Mouse (Mus musculus) limb, embryonic 11.5 days (tissue): ENCODE data around the gene Mybpc1. TPM values are rescaled to one million over a fixed set of nuclear protein-coding genes. Genes with fewer than 3 reads are reported as not detected.

Source experiments
- ATAC-seq: fragments of 200-750 bp; cut with Nextera tagmentation; 2 replicates; pipeline ENCODE4 v1.8.0; 2017; ENCODE audit warnings: low read depth; ENCODE audit not compliant: insufficient number of reproducible peaks, low FRiP score, low TSS enrichment
- DNase-seq: peaks from one replicate; pipeline ENCODE4 v3.0.0-alpha.2; 2015; ENCODE audit warnings: low spot score
- H3K27ac ChIP-seq: fragments of 300-500 bp; sonication (generic); replicated peaks from 2 replicates; pipeline ENCODE4 v1.5.1; 2014; ENCODE audit warnings: low read depth, mild to moderate bottlenecking, low read length
- H3K27me3 ChIP-seq: fragments of 300-500 bp; sonication (generic); 2 replicates; pipeline ENCODE4 v1.6.1; 2014; ENCODE audit warnings: mild to moderate bottlenecking, low read length, mixed read lengths; ENCODE audit not compliant: control insufficient read depth, insufficient read depth
- H3K36me3 ChIP-seq: fragments of 300-500 bp; sonication (generic); 2 replicates; pipeline ENCODE4 v1.6.1; 2014; ENCODE audit warnings: mild to moderate bottlenecking, low read length, moderate library complexity, mixed read lengths; ENCODE audit not compliant: control insufficient read depth, insufficient read depth
- H3K4me1 ChIP-seq: fragments of 300-500 bp; sonication (generic); 2 replicates; pipeline ENCODE4 v1.6.1; 2014; ENCODE audit warnings: low read length, mixed read lengths; ENCODE audit not compliant: control insufficient read depth, insufficient read depth
- H3K4me2 ChIP-seq: fragments of 300-500 bp; sonication (generic); 2 replicates; pipeline ENCODE4 v1.6.1; 2014; ENCODE audit warnings: low read depth, mild to moderate bottlenecking, moderate library complexity; ENCODE audit not compliant: severe bottlenecking
- H3K4me3 ChIP-seq: fragments of 300-500 bp; sonication (generic); 2 replicates; pipeline ENCODE4 v1.5.1; 2014; ENCODE audit warnings: low read depth, low read length
- H3K9ac ChIP-seq: fragments of 300-500 bp; sonication (generic); 2 replicates; pipeline ENCODE4 v1.6.1; 2014; ENCODE audit warnings: mild to moderate bottlenecking, low read length
- H3K9me3 ChIP-seq: fragments of 300-500 bp; sonication (generic); 2 replicates; pipeline ENCODE4 v1.6.1; 2016; ENCODE audit warnings: low read length; ENCODE audit not compliant: control insufficient read depth
- WGBS: fragments of 180-500 bp; shearing (Covaris S2); extraction: QIAGEN DNeasy Blood & Tissue Kit; methylation state at CpG from one replicate; pipeline ENCODE4 v1.1.7; 2014; 5-methylcytosine and 5-hydroxymethylcytosine counted together
- polyA plus RNA-seq: library from polyadenylated mRNA; unstranded; fragments of >200 nt; fragmentation: Nextera tagmentation; extraction: Ambion mirVana; gene quantifications from 2 replicates; pipeline ENCODE4 v1.2.1, GENCODE M21; 2014

Mybpc1 gene
- polyA plus RNA-seq, 1 experiment from 2014 or later = 8.4 TPM

GRCm38 (mm10) chr10:88584469-88584868 lies 20.5 kb downstream of the Mybpc1 start:
- Histone ChIP-seq H3K9me3 (no peaks in the 10 kb centered on the region), H3K27ac (no peak overlapping the region), H3K4me3 (no peak overlapping the region), H3K9ac (no peak overlapping the region), H3K4me2 (no peak overlapping the region), H3K27me3 (no peaks in the 10 kb centered on the region), H3K4me1 (no peaks in the 10 kb centered on the region), H3K36me3 (no peaks in the 10 kb centered on the region)
- 91% methylated on average over 11 of the region's 11 CpGs for WGBS
- DNase-seq = no peak
- ATAC-seq = no peak

DNA sequence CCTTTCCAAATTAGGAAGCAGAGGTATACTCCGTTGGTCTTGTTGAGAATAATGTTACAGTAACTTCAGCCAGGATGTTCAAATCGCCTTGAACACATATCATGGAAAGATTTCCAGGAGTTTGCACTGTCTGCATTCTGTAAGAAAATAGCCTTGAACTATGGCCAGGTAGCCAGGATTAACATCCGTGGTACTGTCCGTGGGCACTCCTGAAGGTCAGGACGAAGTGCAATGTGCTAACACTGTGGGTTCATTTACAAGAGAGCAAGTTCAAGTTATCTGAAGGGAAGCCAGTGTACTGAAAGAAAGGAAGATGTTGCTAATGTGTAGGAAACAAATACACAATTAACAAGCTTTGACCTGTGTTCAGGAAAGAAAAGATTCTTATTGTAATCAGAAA lies 24.2 kb downstream of the Mybpc1 start:
- no peak overlapping the region for H3K9ac ChIP-seq

GRCm38 (mm10) chr10:88578651-88579050 lies 26.3 kb downstream of the Mybpc1 start:
- no peaks in the 10 kb centered on the region for H3K36me3 ChIP-seq
- H3K4me2 ChIP-seq = no peak overlapping the region
- 81% methylated on average over 4 of the region's 4 CpGs for WGBS
- no peaks in the 10 kb centered on the region for H3K27me3 ChIP-seq
- ATAC-seq = no peak
- no peak overlapping the region for H3K9ac ChIP-seq
- no peaks in the 10 kb centered on the region for H3K4me1 ChIP-seq
- DNase-seq = no peak
- no peak overlapping the region for H3K27ac ChIP-seq
- no peak overlapping the region for H3K4me3 ChIP-seq
- no peaks in the 10 kb centered on the region for H3K9me3 ChIP-seq

More for the DNA sequence above, 24.2 kb downstream of the Mybpc1 start:
- Histone ChIP-seq H3K27me3 (no peaks in the 10 kb centered on the region), H3K4me1 (no peaks in the 10 kb centered on the region), H3K27ac (no peak overlapping the region), H3K9me3 (no peaks in the 10 kb centered on the region), H3K4me3 (no peak overlapping the region), H3K4me2 (no peak overlapping the region), H3K36me3 (no peaks in the 10 kb centered on the region)
- WGBS = 84% methylated on average over 5 of the region's 5 CpGs
- ATAC-seq = no peak
- no peak for DNase-seq

DNA sequence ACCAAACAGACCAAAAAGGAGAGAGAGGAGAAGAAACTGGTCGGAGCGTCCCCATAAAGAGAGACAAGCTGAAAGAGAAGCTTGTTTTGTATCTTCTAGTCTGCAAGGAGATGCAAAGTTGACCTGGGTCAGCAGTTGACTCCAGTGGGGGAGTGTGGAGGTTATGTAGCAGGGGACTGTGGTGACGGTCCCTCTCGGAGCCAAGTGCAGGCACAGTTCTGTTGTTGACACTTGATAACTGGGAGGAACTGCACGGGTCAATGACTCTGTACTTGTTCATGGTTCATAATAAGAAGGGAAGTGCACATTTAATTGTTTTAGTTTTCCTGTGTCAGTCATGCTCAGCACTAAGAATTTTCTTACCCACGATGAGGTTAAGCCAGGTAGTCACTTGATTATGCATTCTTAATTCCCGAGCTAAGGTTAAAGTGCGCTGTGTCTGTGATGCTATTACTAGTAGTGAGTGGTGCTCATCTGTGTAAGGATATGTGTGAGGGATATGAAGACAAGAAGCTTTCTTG lies 30.8 kb downstream of the Mybpc1 start:
- no peak overlapping the region for H3K27ac ChIP-seq
- no peak overlapping the region for H3K4me3 ChIP-seq
- no peak overlapping the region for H3K4me2 ChIP-seq
- H3K36me3 ChIP-seq = no peaks in the 10 kb centered on the region
- H3K9me3 ChIP-seq = no peaks in the 10 kb centered on the region
- 85% methylated on average over 8 of the region's 8 CpGs for WGBS
- H3K9ac ChIP-seq = no peak overlapping the region
- H3K27me3 ChIP-seq = no peaks in the 10 kb centered on the region
- H3K4me1 ChIP-seq = no peaks in the 10 kb centered on the region
- ATAC-seq (no peak), DNase-seq (no peak)

- Histone ChIP-seq H3K27ac (no peak overlapping the region), H3K4me1 (no peaks in the 10 kb centered on the region), H3K9me3 (no peaks in the 10 kb centered on the region), H3K4me3 (no peak overlapping the region), H3K27me3 (no peaks in the 10 kb centered on the region), H3K36me3 (no peaks in the 10 kb centered on the region), H3K9ac (no peak overlapping the region), H3K4me2 (no peak overlapping the region)
- WGBS = 85% methylated on average over 5 of the region's 5 CpGs
- ATAC-seq (no peak), DNase-seq (no peak)
These were observed 32.8 kb downstream of the Mybpc1 start for GRCm38 (mm10) chr10:88572123-88572522.

DNA sequence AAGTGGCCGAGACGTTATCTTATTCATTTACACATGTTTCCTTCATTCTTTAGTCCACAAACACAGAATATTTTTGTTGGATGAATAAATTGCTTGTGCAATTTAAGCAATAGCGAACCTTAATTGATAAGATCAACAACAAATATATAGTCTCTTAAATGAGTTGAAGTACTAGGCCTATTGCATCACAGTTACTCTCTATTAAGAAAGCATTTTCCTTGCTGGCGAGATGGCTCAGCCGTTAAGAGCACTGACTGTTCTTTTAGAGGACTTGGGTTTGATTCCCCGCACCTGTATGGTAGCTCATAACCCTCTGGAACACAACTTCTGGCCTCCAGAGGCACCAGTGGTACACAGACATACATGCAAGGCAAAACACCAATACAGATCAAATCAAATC lies 47.9 kb downstream of the Mybpc1 start:
- ATAC-seq (no peak), DNase-seq (no peak)
- H3K9me3 ChIP-seq = no peaks in the 10 kb centered on the region
- no peaks in the 10 kb centered on the region for H3K4me1 ChIP-seq
- no peak overlapping the region for H3K4me2 ChIP-seq
- no peaks in the 10 kb centered on the region for H3K27me3 ChIP-seq
- no peak overlapping the region for H3K9ac ChIP-seq
- H3K4me3 ChIP-seq = no peak overlapping the region
- H3K36me3 ChIP-seq = no peaks in the 10 kb centered on the region
- WGBS = 89% methylated on average over 6 of the region's 6 CpGs
- no peak overlapping the region for H3K27ac ChIP-seq

DNA sequence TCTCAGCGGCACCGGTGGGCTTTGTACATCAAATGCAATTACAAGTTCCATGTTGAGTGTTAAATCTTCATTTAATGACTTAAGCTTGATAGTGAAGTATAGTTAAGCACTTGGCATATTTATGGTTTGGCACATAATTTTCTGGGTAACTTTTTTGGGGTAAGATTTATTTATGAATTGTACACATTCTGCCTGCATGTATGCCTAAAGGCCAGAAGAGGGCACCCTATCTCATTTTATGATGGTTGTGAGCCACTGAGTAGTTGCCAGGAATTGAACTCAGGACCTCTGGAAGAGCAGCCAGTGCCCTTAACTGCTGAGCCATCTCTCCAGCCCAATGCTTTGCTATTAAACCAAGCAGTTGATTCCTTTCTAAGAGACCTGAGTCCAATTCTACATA lies 52.2 kb downstream of the Mybpc1 start:
- no peak for DNase-seq

GRCm38 (mm10) chr10:88550225-88550624 lies 54.7 kb downstream of the Mybpc1 start:
- no peaks in the 10 kb centered on the region for H3K36me3 ChIP-seq
- DNase-seq = no peak
- WGBS = 81% methylated on average over 3 of the region's 3 CpGs

More for the DNA sequence above, 52.2 kb downstream of the Mybpc1 start:
- Histone ChIP-seq H3K4me1 (no peaks in the 10 kb centered on the region), H3K27ac (no peak overlapping the region), H3K27me3 (no peaks in the 10 kb centered on the region), H3K4me3 (no peak overlapping the region), H3K9me3 (no peaks in the 10 kb centered on the region), H3K9ac (no peak overlapping the region), H3K4me2 (no peak overlapping the region), H3K36me3 (no peaks in the 10 kb centered on the region)
- 95% methylated on average over 2 of the region's 2 CpGs for WGBS
- ATAC-seq = no peak

GRCm38 (mm10) chr10:88547635-88548034 lies 57.3 kb downstream of the Mybpc1 start:
- H3K36me3 ChIP-seq = no peaks in the 10 kb centered on the region
- H3K4me2 ChIP-seq = no peak overlapping the region
- DNase-seq (no peak), ATAC-seq (no peak)
- H3K9me3 ChIP-seq = 0 out of 2 replicates have a peak, but pooled peaks cover 2% of the 10 kb centered on the region
- H3K4me1 ChIP-seq = no peaks in the 10 kb centered on the region
- H3K27ac ChIP-seq = no peak overlapping the region
- H3K27me3 ChIP-seq = no peaks in the 10 kb centered on the region
- H3K4me3 ChIP-seq = no peak overlapping the region
- 45% methylated on average over 2 of the region's 2 CpGs for WGBS
- no peak overlapping the region for H3K9ac ChIP-seq

More at GRCm38 (mm10) chr10:88550225-88550624, 54.7 kb downstream of the Mybpc1 start:
- H3K27me3 ChIP-seq = no peaks in the 10 kb centered on the region
- H3K4me3 ChIP-seq = no peak overlapping the region
- ATAC-seq = no peak
- no peaks in the 10 kb centered on the region for H3K9me3 ChIP-seq
- no peak overlapping the region for H3K4me2 ChIP-seq
- H3K4me1 ChIP-seq = no peaks in the 10 kb centered on the region
- H3K9ac ChIP-seq = no peak overlapping the region
- H3K27ac ChIP-seq = no peak overlapping the region
